Mouse (Mus musculus) gastrocnemius, postnatal 4 days (tissue): ENCODE data around the gene Arhgap24. TPM values are rescaled to one million over a fixed set of nuclear protein-coding genes. Genes with fewer than 3 reads are reported as not detected.
A peak's percentile ranks its signal among the peaks of the same experiment; 100 is the strongest.

Experiments
- DNase-seq, 2 experiments: peaks; one replicate each; pipeline ENCODE4 v3.0.0; 2021 to 2022; ENCODE audit warnings: low spot score in 2 of 2, mixed read lengths in 2 of 2
- total RNA-seq, 2 experiments: library from RNA; stranded (reverse); gene quantifications; 2 replicates each; pipeline ENCODE4 v1.2.3; 2021

The Arhgap24 gene
- total RNA-seq, 2 experiments from 2014 or later, result 32.4 to 37.0 TPM

DNA sequence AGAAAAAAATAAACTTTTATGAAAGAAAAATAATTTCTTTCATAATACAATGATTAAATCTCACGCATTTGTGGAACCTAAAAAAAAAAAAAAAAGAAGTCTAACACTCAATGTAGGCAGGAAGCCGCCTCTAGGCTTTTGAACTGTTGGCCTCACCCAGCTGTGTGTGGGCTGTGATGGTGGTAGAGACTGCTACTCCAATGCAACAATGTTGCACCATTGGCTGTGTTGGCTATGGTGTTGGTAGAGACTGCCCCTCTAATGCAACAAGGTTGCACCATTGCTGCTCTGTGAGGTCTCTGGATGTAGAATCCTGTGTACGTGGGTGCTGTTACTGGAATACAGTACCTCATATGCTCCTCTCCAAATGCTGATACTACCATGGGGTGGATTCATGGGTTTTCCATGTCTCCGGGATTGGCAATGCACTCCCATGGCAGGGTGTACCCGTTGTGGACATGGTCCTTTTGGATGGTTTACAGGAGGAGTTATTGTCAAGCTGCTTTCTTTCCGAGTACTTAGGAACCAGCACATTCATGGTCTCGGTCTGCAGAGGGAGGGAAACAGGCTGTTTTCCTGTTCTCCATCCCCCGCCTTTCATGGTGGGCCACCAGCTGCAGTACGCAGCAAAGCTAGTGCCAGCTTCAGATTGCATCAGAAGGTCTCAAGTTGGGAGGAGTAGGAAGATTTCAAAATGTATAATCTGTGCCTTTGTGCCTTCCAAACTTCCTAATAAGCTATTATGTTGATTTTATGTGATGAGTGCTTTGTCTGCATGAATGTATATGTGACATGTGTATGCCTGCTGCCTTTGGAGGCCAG lies 186.8 kb downstream of the Arhgap24 start:
- DNase-seq, result no peak

- no peak for DNase-seq
Measured at GRCm38 (mm10) chr5:102670206-102670605, 189.0 kb downstream of the Arhgap24 start.

DNA sequence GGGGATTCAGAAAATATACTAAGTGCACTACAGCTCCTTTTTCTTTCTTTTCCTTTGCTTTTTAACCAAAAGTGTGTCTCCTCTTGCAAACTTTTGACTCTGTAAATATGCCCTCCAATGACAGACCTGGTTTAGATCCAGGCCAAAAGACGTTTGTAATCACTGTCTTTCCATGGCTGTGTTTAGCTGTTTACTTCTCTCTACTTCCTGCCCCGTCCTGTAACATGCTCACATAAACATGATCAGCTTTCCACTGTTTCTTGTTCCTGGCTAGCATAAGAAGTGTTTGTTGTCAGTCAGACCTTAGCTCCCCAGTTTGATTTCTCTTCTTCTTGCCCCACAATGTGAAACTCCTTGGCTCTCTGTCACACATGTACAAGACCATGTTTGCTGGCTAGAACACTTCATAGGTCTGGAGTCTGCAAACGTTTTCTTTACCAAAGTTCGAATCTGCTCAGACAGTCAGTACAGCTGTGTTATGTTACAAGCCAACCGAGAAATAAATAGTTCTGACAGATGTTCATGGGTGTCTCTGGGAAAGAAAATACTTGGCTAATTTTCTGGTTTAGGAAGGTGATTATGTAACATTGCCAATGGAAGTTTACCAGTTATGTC lies 189.6 kb downstream of the Arhgap24 start:
- DNase-seq, result no peak

- DNase-seq, result no peak
Measured at GRCm38 (mm10) chr5:102675326-102675725, 194.1 kb downstream of the Arhgap24 start.

DNA sequence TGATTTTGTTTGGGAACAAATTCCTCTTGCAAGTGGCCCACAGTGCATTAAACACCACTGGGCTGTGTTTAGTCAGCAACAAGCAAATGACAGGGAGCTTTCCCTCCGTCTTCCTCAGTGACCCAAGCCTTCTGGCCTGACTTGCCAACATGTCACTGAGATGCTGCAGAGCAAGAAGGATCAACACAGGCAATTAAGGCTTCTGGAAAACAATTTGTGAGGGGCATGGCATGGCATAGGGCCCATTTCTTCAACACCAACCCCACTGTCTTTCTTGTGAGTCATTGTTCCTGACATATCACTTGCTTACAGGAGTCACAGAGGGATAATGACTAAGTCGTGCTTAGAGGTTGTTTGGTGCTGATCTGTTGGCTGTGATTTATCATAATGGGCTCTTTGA lies 196.0 kb downstream of the Arhgap24 start:
- DNase-seq, result no peak

DNA sequence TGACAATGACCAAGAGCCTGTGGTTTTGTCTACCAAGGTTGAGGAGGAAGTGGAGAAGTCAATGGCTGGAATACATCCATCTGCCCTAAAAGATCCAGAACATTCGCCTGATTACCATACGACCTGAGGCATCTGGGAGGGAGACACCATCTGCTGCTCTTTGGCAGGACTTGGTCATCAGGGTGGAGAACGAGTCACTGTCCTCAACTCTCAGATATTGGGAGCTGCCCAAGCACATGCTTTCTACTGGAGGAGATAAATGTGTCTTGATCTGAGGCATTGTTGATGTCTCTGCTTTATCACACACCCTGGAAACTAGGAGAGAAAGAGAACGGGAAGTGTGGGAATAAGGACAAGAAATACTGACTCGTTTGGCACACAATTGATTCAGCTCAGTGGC lies 206.5 kb downstream of the Arhgap24 start:
- DNase-seq, result no peak

GRCm38 (mm10) chr5:102692487-102692886 lies 211.3 kb downstream of the Arhgap24 start:
- DNase-seq, result peak in 1 of 2 experiments; percentile 57

GRCm38 (mm10) chr5:102693192-102693591 lies 212.0 kb downstream of the Arhgap24 start:
- DNase-seq, result no peak

GRCm38 (mm10) chr5:102693871-102694270 lies 212.7 kb downstream of the Arhgap24 start:
- DNase-seq, result no peak

DNA sequence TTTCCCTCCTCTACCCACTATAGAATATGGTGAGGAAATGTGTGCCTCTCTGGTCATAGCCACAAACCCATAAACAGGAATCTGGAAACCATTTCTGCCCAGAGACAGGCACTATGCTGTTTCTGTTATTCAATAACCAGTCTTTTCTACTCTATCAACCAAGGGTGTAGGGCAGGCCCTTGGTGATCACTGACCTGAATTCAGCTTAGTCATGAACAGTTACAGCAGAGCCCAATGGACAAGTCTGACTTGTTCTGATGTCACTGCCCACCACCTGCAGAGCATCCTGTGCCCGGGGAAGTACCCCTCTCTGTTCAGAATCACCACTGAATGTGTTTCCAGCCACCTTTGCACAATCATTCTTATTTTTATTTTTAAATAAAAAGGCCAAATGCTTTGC lies 216.6 kb downstream of the Arhgap24 start:
- DNase-seq, result no peak

- DNase-seq, result no peak
Measured at GRCm38 (mm10) chr5:102698396-102698795, 217.2 kb downstream of the Arhgap24 start.

GRCm38 (mm10) chr5:102698891-102699290 lies 217.7 kb downstream of the Arhgap24 start:
- no peak for DNase-seq

GRCm38 (mm10) chr5:102702581-102702980 lies 221.4 kb downstream of the Arhgap24 start:
- no peak for DNase-seq

DNA sequence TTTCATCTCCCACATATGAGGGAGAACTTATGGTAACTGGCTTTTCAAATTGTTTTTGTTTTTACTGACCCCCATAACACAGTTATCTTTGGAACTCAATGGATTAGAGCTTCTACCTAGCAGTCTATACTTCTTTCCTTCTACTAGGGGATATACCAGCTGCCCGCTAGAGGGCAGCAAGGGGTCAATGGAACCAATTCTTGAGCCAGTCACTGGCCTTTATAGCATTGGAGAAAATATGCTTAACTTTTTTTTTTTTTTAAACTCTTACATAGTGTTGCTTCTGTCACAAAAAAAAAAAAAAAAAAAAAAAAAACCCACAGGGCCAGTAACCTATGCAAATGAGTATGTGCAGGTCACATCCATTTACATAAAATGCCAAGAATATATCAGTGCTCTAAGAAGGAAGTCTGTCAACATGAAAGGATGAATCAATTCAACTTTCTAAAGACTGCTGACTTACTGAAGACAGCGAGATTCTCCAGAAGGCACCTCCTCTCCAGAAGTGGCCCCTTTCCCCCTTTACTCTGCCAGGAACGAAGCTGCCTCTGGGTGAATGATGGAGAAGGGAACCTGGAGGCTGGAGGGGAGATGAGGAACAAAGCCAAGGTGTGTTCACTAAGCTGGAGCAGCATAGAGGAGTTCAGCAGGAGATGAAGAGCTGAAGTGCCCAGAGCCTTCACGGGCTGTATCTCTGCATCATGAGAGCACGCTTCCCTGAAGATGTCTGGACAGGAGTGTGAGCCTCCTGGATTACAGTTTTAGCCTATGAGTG lies 222.3 kb downstream of the Arhgap24 start:
- peak; percentile 52 to 76 for DNase-seq

DNA sequence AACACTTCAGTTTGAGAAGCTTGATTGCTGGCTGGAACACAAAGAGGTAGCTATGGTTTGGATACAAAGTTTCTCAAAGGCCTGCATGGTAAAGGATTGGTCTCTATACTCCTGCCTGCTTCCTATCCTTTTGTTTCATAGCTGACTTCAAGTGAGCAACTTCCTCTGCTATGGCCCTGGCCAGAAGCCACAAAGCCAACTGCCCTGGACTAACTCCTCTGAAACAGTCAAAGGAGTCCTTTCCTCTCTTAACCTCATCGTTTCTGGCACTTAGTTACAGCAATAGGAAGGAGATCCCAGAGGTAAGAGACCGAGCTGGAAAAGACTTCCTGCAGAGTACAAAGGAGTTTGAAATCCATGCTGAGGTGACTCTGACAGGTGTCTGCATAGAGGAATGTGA lies 224.0 kb downstream of the Arhgap24 start:
- DNase-seq, result no peak

- DNase-seq, result no peak
Measured at GRCm38 (mm10) chr5:102710336-102710735, 229.1 kb downstream of the Arhgap24 start.

DNA sequence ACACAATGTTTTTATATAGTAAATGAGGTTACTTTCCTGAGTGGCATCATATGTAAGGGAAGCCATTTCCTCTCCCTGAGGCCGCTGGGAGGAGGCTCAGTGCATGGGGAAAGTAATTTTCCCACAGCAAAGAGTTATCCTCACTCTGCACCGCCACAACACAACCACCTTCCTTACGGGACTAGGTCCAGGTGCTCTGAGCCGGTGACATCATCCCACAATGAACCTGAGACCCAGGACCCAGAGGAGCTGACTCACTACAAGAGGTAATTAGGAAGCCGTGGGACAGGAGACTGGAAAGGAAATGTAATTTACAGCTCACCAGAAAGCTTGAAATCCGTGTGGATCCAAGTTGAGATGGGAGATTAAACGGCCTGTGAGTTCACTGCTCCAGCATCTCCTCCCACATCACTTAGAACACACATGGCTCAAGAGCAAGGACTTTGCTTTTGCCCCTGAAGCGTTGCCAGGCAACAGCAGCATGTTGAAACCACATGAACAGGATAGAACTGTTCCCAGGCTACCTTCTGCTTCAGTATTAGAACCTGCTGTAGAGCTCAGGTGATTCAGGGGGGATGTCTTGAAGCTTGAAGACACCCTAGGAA lies 238.3 kb downstream of the Arhgap24 start:
- no peak for DNase-seq

- no peak for DNase-seq
Measured at GRCm38 (mm10) chr5:102723558-102723957, 242.4 kb downstream of the Arhgap24 start.

DNA sequence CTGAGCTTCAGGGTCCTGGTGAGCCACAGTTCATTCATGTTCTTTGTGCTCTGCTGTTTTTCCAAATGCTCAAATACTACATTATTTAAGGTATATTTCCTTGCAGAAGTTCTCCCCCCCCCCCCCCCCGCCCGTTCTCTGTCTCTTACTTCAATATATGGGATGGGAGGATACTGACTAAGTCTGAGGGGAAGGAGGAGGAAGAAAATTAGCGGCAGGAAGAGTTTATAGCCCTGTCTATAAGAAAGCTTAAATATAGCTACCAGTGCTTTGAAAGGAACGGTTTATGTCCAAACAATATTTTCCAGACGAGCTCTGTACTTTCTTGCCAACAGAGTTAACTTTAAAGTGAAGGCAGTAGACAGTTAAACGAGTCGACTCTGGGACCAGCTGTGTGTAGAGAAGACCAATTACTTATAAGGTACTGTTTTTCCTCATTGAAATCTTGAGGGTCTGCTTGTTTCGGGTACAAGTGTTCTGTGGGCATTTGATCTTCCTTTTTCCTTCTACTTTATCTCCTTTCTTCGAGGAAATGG lies 243.7 kb downstream of the Arhgap24 start:
- DNase-seq, result no peak

DNA sequence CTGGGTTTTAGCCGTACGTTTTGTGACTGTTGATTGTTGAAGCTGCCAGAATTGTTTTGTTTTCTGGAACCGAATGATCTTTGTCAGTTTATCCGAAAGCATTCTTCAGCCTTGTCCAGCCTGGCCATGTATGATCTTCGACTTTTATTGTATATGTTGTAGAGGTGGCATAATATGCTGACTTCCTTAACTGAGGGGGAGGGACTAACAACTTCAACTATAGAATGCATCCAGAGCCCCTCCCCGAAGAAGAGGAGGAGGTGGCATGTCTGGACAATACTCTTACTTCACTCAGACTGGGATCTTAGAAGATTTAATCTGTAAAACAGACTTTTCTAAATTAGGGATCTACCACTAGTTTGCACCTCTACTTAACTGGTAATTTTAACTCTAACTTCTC lies 244.2 kb downstream of the Arhgap24 start:
- DNase-seq, result no peak

GRCm38 (mm10) chr5:102726985-102727384 lies 245.8 kb downstream of the Arhgap24 start:
- DNase-seq, result no peak
